In the genomic region with DNA sequence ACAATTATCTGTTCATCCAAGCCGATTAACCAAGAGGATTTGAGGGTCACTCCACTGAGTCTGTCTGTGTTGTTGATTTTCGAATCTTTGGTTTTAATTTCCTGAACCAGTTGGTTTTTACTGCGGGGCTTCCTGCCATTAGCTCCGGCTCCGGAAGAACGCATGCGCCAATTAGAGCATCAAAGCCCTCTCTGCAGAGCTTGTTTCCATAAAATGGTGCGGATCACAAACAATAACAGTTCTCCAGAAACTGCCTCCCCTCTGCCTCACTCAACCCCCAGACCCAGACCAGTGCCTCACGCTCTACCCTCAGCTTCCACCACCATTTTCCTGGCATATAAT, we compare ENCODE assay signal across 22 mouse cellular contexts. TPM values are rescaled to one million over a fixed set of nuclear protein-coding genes. Genes with fewer than 3 reads are reported as not detected.
DNase-seq lines count a peak whose midpoint lies in the region; ATAC-seq lines count a peak whose summit lies in the region.
"Had no signal": no experiment of that assay in that cellular context is flagged by ENCODE, and none has a peak within 500 bp of the region (broad histone marks: within the 10 kb centered on the region; RNA-seq: fewer than 3 reads in every experiment).

No protein-coding gene starts in this region.

- H3K27me3 ChIP-seq in heart, embryonic 10.5 days (ENCODE audit: insufficient read depth, poor library complexity, severe bottlenecking), result peaks cover 81% of the 10 kb centered on the region
- H3K27me3 ChIP-seq in midbrain, embryonic 10.5 days (ENCODE audit: low read depth, poor library complexity, severe bottlenecking), result peaks cover 100% of the 10 kb centered on the region
- H3K27me3 ChIP-seq in midbrain, embryonic 11.5 days (ENCODE audit: control insufficient read depth, insufficient read depth, low read length), result peaks cover 84% of the 10 kb centered on the region
- peaks cover 24% of the 10 kb centered on the region for H3K27me3 ChIP-seq in embryonic facial prominence, embryonic 13.5 days
- peaks cover 62% of the 10 kb centered on the region for H3K27me3 ChIP-seq in limb, embryonic 15.5 days
- H3K27me3 ChIP-seq: CH12.LX had no signal

- H3K9me3 ChIP-seq in heart, embryonic 10.5 days, result no peaks in the 10 kb centered on the region
- H3K9me3 ChIP-seq in midbrain, embryonic 10.5 days (replicated peaks), result no peaks in the 10 kb centered on the region
- no peaks in the 10 kb centered on the region for H3K9me3 ChIP-seq in midbrain, embryonic 11.5 days (ENCODE audit: control insufficient read depth, low read length)
- no peaks in the 10 kb centered on the region for H3K9me3 ChIP-seq in embryonic facial prominence, embryonic 13.5 days
- no peaks in the 10 kb centered on the region for H3K9me3 ChIP-seq in limb, embryonic 15.5 days
- H3K9me3 ChIP-seq: heart, embryonic 15.5 days; hindbrain, embryonic 13.5 days; lung, embryonic 15.5 days had no signal

- H3K27ac ChIP-seq in heart, embryonic 10.5 days, result no peak overlapping the region
- H3K27ac ChIP-seq in midbrain, embryonic 10.5 days (replicated peaks), result no peak overlapping the region
- no peak overlapping the region for H3K27ac ChIP-seq in midbrain, embryonic 11.5 days (ENCODE audit: low read depth, low read length)
- peak overlapping the region; percentile 66 for H3K27ac ChIP-seq in embryonic facial prominence, embryonic 13.5 days
- H3K27ac ChIP-seq in limb, embryonic 15.5 days, result peak overlapping the region; percentile 47; the same call in 1 of the 2 replicates
- H3K27ac ChIP-seq: heart, embryonic 15.5 days; hindbrain, embryonic 13.5 days; lung, embryonic 15.5 days had no signal

- peaks cover 20% of the 10 kb centered on the region for H3K4me1 ChIP-seq in heart, embryonic 10.5 days
- peaks cover 22% of the 10 kb centered on the region for H3K4me1 ChIP-seq in midbrain, embryonic 10.5 days
- H3K4me1 ChIP-seq in midbrain, embryonic 11.5 days (ENCODE audit: control insufficient read depth, insufficient read depth, low read length), result 0 out of 2 replicates have a peak, but pooled peaks cover 3% of the 10 kb centered on the region
- peaks cover 52% of the 10 kb centered on the region for H3K4me1 ChIP-seq in embryonic facial prominence, embryonic 13.5 days
- H3K4me1 ChIP-seq in limb, embryonic 15.5 days, result peaks cover 13% of the 10 kb centered on the region

- DNase-seq in heart, embryonic 10.5 days (ENCODE audit: low spot score), result peak; percentile 31
- no peak for DNase-seq in heart, adult 18-20 months
- peak; percentile 13 for DNase-seq in midbrain, embryonic 10.5 days (ENCODE audit: low spot score)
- no peak for DNase-seq in midbrain, embryonic 11.5 days (ENCODE audit: low spot score, missing footprints)
- no peak for DNase-seq in retina, embryonic 14.5 days (ENCODE audit: low spot score)
- DNase-seq: adrenal gland, postnatal 25 days; cerebellum, adult 8-10 months; gastrocnemius, postnatal 36 days; kidney, postnatal 10 days; right cerebral cortex, postnatal 4 days; thymus, adult 18-20 months had no signal

- WGBS in heart, embryonic 10.5 days, result 9% methylated on average over 9 of the region's 9 CpGs
- 24% methylated on average over 9 of the region's 9 CpGs for WGBS in midbrain, embryonic 10.5 days
- WGBS in midbrain, embryonic 11.5 days, result 25% methylated on average over 9 of the region's 9 CpGs
- 9% methylated on average over 9 of the region's 9 CpGs for WGBS in embryonic facial prominence, embryonic 13.5 days
- 7% methylated on average over 9 of the region's 9 CpGs for WGBS in limb, embryonic 15.5 days

- H3K4me2 ChIP-seq in midbrain, embryonic 11.5 days, result no peak overlapping the region
- H3K4me2 ChIP-seq in embryonic facial prominence, embryonic 13.5 days, result peak overlapping the region; percentile 37; the same call in 1 of the 2 replicates
- no peak overlapping the region for H3K4me2 ChIP-seq in limb, embryonic 15.5 days
- H3K4me2 ChIP-seq: heart, embryonic 15.5 days; hindbrain, embryonic 13.5 days; liver, embryonic 11.5 days; lung, embryonic 15.5 days had no signal

- H3K9ac ChIP-seq in midbrain, embryonic 11.5 days (ENCODE audit: low read length), result no peak overlapping the region
- H3K9ac ChIP-seq in embryonic facial prominence, embryonic 13.5 days, result no peak overlapping the region
- H3K9ac ChIP-seq in limb, embryonic 15.5 days, result no peak overlapping the region
- H3K9ac ChIP-seq: heart, embryonic 15.5 days; hindbrain, embryonic 13.5 days; lung, embryonic 15.5 days had no signal

- no peaks in the 10 kb centered on the region for H3K36me3 ChIP-seq in heart, embryonic 10.5 days
- H3K36me3 ChIP-seq in midbrain, embryonic 10.5 days, result no peaks in the 10 kb centered on the region
- H3K36me3 ChIP-seq in midbrain, embryonic 11.5 days (ENCODE audit: control insufficient read depth, insufficient read depth, low read length), result no peaks in the 10 kb centered on the region
- H3K36me3 ChIP-seq in embryonic facial prominence, embryonic 13.5 days, result 0 out of 2 replicates have a peak, but pooled peaks cover 5% of the 10 kb centered on the region
- no peaks in the 10 kb centered on the region for H3K36me3 ChIP-seq in limb, embryonic 15.5 days
- H3K36me3 ChIP-seq: heart, embryonic 15.5 days; hindbrain, embryonic 13.5 days; lung, embryonic 15.5 days had no signal

- ATAC-seq in midbrain, embryonic 11.5 days (ENCODE audit: low FRiP score), result no peak
- no peak for ATAC-seq in embryonic facial prominence, embryonic 13.5 days (ENCODE audit: insufficient number of reproducible peaks, insufficient read depth, low FRiP score, low TSS enrichment, low read depth)
- ATAC-seq in limb, embryonic 15.5 days (ENCODE audit: insufficient number of reproducible peaks, low FRiP score, low TSS enrichment, low read depth), result no peak
- no peak for ATAC-seq in megakaryocyte progenitor cell, adult 5-6 weeks (replicated peaks; ENCODE audit: poor library complexity)
- ATAC-seq: forebrain, embryonic 14.5 days; intestine, embryonic 16.5 days had no signal

- 0 out of 2 replicates have a peak overlapping the region, but pooled peaks have one; percentile 5 for H3K4me3 ChIP-seq in heart, embryonic 10.5 days
- no peak overlapping the region for H3K4me3 ChIP-seq in midbrain, embryonic 10.5 days
- no peak overlapping the region for H3K4me3 ChIP-seq in midbrain, embryonic 11.5 days (ENCODE audit: low read depth, low read length)
- peak overlapping the region; percentile 2; the same call in 1 of the 2 replicates for H3K4me3 ChIP-seq in embryonic facial prominence, embryonic 13.5 days
- H3K4me3 ChIP-seq in limb, embryonic 15.5 days, result no peak overlapping the region
- H3K4me3 ChIP-seq: heart, embryonic 15.5 days; hindbrain, embryonic 13.5 days; lung, embryonic 15.5 days; megakaryocyte, embryonic 14.5 days had no signal

RNA-seq across cellular contexts. Expression of a gene that starts 18.5 kb away (rescaled TPM):
- polyA plus RNA-seq in heart, embryonic 10.5 days (2016; fragmentation: Nextera tagmentation; extraction: Ambion mirVana), result 1.0 and 1.6 TPM in 2 replicates
- under 1 TPM; 0.07 to 0.13 TPM for total RNA-seq in heart, adult 18-20 months (2021)
- 2.3 and 2.5 TPM in 2 replicates for polyA plus RNA-seq in midbrain, embryonic 10.5 days (2016; fragmentation: Nextera tagmentation; extraction: Ambion mirVana)
- 3.0 and 4.7 TPM in 2 replicates for polyA plus RNA-seq in midbrain, embryonic 11.5 days (2014; fragmentation: Nextera tagmentation; extraction: Ambion mirVana)
- polyA plus RNA-seq in embryonic facial prominence, embryonic 13.5 days (2015; fragmentation: Nextera tagmentation; extraction: Ambion mirVana), result 17.5 and 20.5 TPM in 2 replicates
- 12.8 and 14.8 TPM in 2 replicates for polyA plus RNA-seq in limb, embryonic 15.5 days (2015; fragmentation: Nextera tagmentation; extraction: Ambion mirVana)
- 0.07 and 0.22 TPM in 2 replicates for total RNA-seq in megakaryocyte progenitor cell, adult 5-6 weeks (2015)
- total RNA-seq in megakaryocyte progenitor cell, adult 5-6 weeks (2017), result not detected in 2 replicates
- total RNA-seq: CH12.LX; gastrocnemius, postnatal 36 days had no signal

Comparison
In these comparisons a context has a peak if more than half of its experiments do, and no peak if none do; other contexts are left out.
1. DNase-seq: peak in heart, embryonic 10.5 days (single experiment) and midbrain, embryonic 10.5 days (single experiment); none in heart, adult 18-20 months (0 of 2), midbrain, embryonic 11.5 days (single experiment) and retina, embryonic 14.5 days (single experiment).
2. H3K27ac ChIP-seq: peak in embryonic facial prominence, embryonic 13.5 days (single experiment) and limb, embryonic 15.5 days (single experiment); none in heart, embryonic 10.5 days (single experiment), midbrain, embryonic 10.5 days (single experiment) and midbrain, embryonic 11.5 days (single experiment).
3. H3K4me3 ChIP-seq: peak in heart, embryonic 10.5 days (single experiment) and embryonic facial prominence, embryonic 13.5 days (single experiment); none in midbrain, embryonic 10.5 days (single experiment), midbrain, embryonic 11.5 days (single experiment) and limb, embryonic 15.5 days (single experiment).